Mouse (Mus musculus): ENCODE results near the gene Parp14.
"Not testable (repeated sequence)": the region's sequence is repeated elsewhere in the genome, so short reads cannot be mapped to it uniquely, and the experiment has no call there.

The Parp14 gene

GRCm38 (mm10) chr16:35871048-35871851, at the start of gene Parp14:
Parp14 (minus strand) TSS chr16:35871544.
- DNase-seq (ENCODE audit: low read depth in 2 of 2, low spot score in 2 of 2), result peak; percentile 38 to 40

GRCm38 (mm10) chr16:35918721-35919543, 47.6 kb upstream of the Parp14 start:
- DNase-seq (ENCODE audit: low read depth in 2 of 2, low spot score in 2 of 2), result peak; percentile 21 to 36

DNA sequence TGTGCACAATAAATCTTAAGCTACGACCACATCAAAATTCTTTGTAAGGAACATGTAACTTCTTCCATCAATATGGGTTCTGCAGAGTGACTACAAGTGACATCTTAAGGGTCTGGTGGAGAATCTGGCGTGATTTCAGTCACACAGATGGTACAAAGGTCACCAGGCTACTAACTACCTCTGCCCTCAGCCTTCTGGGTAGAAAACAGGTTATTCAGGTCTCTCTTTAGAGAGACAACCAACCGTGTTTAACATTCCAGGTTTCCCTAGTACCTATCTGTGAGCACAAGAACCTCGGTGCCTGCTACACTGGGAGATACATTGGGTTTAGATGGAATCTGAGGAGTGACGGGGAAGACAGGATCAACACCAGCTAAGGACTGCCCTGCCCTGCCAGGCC, 43.0 kb upstream of the Parp14 start:
- no peak for DNase-seq (ENCODE audit: low read depth in 2 of 2, low spot score in 2 of 2)

- peak in 1 of 2 experiments; percentile 41 for DNase-seq (ENCODE audit: low read depth in 2 of 2, low spot score in 2 of 2)
Measured at GRCm38 (mm10) chr16:35913526-35913925, 42.2 kb upstream of the Parp14 start.

GRCm38 (mm10) chr16:35911449-35911848, 40.1 kb upstream of the Parp14 start:
- no peak for DNase-seq (ENCODE audit: low read depth in 2 of 2, low spot score in 2 of 2)

DNA sequence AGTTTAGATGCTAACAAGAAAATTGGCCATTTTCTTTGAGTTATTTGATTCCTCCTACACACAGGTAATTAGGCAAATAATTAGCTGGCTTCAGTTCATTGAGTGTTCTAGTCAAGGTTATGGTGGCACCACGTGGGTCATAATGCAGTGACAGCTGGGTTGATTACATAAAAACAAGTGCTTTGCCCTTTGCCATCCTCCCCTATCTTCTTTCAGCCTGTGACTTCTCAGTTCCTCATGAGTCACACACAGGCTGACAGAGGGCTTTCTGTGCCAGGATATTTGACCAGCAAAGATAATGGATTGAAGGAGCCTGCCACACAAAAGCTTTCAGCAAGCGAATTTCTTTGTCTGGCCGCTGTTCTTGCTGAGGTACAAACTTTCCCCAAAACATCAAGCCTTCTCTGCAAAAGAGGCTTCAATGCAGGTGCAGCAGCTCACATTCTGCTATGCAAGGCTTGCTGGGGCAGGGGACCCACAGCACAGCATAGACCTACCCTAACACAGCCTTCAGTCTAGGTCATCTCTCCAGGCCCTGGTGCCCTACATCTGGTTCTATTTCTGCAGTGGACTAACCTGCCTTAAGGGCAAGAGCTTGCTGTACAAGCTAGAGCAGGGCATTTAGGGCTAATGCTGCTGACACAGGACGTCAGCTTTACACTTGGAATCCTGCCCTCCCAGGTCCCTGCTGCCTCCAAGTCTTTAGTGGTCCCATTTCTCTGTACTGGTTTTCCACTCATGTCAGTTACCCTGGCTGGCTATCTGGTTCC, 36.3 kb upstream of the Parp14 start:
- DNase-seq (ENCODE audit: low read depth in 2 of 2, low spot score in 2 of 2), result no peak

- no peak for DNase-seq (ENCODE audit: low read depth in 2 of 2, low spot score in 2 of 2)
Measured at GRCm38 (mm10) chr16:35906887-35907286, 35.5 kb upstream of the Parp14 start.

- DNase-seq (ENCODE audit: low read depth in 2 of 2, low spot score in 2 of 2), result no peak
Measured at GRCm38 (mm10) chr16:35905819-35906485, 34.6 kb upstream of the Parp14 start.

GRCm38 (mm10) chr16:35905355-35905754, 34.0 kb upstream of the Parp14 start:
- DNase-seq (ENCODE audit: low read depth in 2 of 2, low spot score in 2 of 2), result peak; percentile 2 to 10

- DNase-seq (ENCODE audit: low read depth in 2 of 2, low spot score in 2 of 2), result no peak
Measured at GRCm38 (mm10) chr16:35904121-35904736, 32.9 kb upstream of the Parp14 start.

DNA sequence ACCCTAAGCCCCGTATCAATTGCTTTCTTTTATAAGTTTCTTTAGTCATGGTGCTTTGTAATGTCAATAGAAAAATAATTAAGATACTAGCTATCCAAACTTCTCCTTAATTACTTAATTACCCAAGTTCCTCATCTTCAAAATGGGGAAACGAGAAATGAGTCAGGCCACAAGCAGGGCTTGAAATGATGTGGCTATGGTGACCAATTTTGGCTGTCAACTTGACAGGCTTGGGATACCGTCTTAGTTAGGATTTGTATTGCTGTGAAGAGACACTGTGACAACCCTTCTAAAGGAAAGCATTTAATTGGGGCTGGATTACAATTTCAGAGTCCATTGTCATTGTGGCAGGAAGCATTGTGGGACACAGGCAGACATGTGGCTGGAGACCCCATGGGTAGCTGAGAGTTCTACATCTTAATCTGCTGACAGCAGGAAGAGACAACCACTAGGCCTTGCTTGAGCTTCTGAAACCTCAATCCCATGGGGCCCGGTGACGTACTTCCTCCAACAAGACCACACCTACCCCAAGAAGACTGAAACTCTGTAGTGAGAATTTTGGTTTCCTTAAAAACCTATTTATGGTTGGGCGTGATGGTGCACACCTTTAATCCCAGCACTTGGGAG, 31.8 kb upstream of the Parp14 start:
- no peak for DNase-seq (ENCODE audit: low read depth in 2 of 2, low spot score in 2 of 2)

DNA sequence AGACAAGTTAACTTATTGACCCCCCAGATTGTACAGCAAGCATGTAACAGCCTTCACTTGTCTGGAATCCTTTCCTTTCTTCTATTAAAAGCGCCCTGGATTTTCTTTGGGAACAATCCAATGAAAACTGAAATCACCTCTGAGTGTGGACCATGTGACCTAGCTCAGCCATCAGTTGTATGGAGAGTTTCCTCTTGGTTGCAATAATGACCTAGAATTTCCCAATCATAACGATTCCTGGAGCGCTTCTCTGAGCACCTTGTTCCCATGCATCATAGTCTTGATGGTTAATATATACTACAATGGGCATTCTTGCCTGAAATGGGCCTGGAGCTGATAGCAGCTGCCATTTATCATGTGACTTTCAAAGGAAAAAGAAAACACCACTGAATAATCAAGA, 29.2 kb upstream of the Parp14 start:
- DNase-seq (ENCODE audit: low read depth in 2 of 2, low spot score in 2 of 2), result no peak

- no peak for DNase-seq (ENCODE audit: low read depth in 2 of 2, low spot score in 2 of 2)
Measured at GRCm38 (mm10) chr16:35894997-35895396, 23.7 kb upstream of the Parp14 start.

DNA sequence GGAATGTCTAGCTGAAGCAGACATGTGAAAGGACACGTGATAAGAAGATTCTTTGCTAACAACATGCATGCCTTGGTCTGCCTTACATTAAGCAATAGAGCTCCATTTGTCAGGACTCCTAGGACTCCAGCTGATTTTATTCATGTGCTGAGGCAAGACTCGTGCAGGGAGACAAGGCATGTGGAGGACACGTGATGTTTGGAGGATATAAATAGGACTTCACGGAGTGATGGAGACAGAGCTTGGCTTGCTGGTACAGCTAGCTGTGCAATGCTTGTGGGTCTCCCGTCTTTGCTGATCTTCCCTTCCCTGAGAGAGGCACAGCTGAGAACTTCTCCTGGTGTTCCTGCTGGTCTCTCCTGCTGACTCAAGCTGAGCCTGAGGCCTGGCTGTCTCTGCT, 20.3 kb upstream of the Parp14 start:
- DNase-seq (ENCODE audit: low read depth in 2 of 2, low spot score in 2 of 2), result not testable (repeated sequence)

GRCm38 (mm10) chr16:35890645-35891044, 19.3 kb upstream of the Parp14 start:
- DNase-seq (ENCODE audit: low read depth in 2 of 2, low spot score in 2 of 2), result no peak

DNA sequence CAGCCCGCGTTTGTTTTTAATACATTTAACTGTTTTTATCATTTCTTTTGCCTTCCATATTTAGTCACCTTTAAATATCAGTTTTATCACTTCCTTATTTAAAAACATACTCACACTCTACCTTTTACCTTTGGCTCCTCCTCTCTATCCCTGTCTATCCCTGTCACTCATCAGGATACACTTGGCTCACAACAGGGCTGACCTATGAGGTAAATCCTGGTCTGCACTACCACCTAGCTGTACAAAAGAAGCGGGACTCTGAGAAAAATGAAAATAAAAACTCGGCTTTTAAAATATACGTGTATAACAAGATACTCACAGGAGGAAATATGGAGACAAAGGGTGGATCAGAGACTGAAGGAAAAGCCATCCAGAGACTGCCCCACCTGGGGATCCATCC, 17.6 kb upstream of the Parp14 start:
- no peak for DNase-seq (ENCODE audit: low read depth in 2 of 2, low spot score in 2 of 2)

- DNase-seq (ENCODE audit: low read depth in 2 of 2, low spot score in 2 of 2), result no peak
Measured at GRCm38 (mm10) chr16:35888174-35888573, 16.8 kb upstream of the Parp14 start.

- peak; percentile 64 to 69 for DNase-seq (ENCODE audit: low read depth in 2 of 2, low spot score in 2 of 2)
Measured at GRCm38 (mm10) chr16:35874416-35874815, 3.1 kb upstream of the Parp14 start.

DNA sequence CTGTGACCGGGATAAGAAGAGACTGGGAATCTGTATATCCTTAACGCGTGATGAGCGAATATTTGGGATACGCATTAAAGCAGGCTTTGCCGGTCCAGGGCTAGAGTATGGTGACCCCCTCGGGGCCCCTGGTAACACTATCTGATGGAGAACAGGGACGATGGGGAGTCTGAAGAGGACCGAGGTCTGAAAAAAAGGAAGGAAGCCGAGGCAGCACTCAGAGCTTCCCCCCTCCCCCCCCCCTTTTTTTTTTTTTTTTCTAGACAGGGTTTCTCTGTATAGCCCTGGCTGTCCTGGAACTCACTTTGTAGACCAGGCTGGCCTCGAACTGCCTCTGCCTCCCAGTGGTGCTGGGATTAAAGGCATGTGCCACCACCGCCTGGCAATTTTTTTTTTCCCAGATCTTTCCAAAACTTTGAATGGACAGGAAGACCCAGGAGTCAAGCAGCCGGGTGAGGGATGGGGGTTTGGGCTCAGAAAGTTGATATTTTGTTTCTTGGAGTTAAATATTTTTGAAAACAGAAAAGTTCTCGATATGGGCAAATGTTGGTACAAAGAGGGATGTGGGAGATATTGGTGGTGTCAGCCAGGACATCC, 1.2 kb upstream of the Parp14 start:
- no peak for DNase-seq (ENCODE audit: low read depth in 2 of 2, low spot score in 2 of 2)

DNA sequence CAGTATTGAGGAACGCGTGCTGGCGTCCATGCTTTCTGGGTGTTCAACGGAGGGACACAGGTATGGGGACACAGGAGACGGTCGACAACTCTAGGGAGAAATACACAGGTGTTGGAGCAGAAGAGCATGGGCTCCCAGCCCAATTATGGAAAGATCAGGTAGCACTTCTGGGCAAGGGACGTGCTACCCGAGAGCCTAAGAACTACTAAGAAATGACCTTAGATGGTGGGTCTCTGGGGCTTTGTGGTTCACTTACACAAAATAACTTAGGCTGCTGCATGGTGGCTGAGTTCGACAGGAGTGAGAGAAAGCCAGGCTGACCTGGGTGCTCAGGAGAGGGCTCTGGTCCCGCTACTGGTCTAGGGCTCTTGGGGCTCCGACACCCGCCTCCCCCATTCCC, 554 bp upstream of the Parp14 start:
- no peak for DNase-seq (ENCODE audit: low read depth in 2 of 2, low spot score in 2 of 2)

All from CD8-positive naive resting alpha-beta T cell, adult 2 months (primary cell).